Mouse (Mus musculus) liver, embryonic 15.5 days (tissue): ENCODE results near the gene Atg9a. TPM values are rescaled to one million over a fixed set of nuclear protein-coding genes. Genes with fewer than 3 reads are reported as not detected.
A peak's percentile ranks its signal among the peaks of the same experiment; 100 is the strongest.
"Not testable (repeated sequence)": the region's sequence is repeated elsewhere in the genome, so short reads cannot be mapped to it uniquely, and the experiment has no call there.

Source experiments
- ATAC-seq: fragments of 200-750 bp; cut with Nextera tagmentation; 2 replicates; pipeline ENCODE4 v1.8.0; 2017; ENCODE audit warnings: moderate number of reproducible peaks, mild to moderate bottlenecking, moderate library complexity; ENCODE audit not compliant: insufficient read depth
- H3K27ac ChIP-seq: fragments of 300-500 bp; sonication (generic); replicated peaks from 2 replicates; pipeline ENCODE4 v1.5.1; 2015; ENCODE audit warnings: mild to moderate bottlenecking, inconsistent platforms
- H3K27me3 ChIP-seq: fragments of 300-500 bp; sonication (generic); 2 replicates; pipeline ENCODE4 v1.6.1; 2015; ENCODE audit warnings: mild to moderate bottlenecking, inconsistent platforms
- H3K36me3 ChIP-seq: fragments of 300-500 bp; sonication (generic); replicated peaks from 2 replicates; pipeline ENCODE4 v1.6.1; 2015; ENCODE audit warnings: moderate library complexity, mild to moderate bottlenecking, inconsistent platforms
- H3K4me1 ChIP-seq: fragments of 300-500 bp; sonication (generic); replicated peaks from 2 replicates; pipeline ENCODE4 v1.6.1; 2015; ENCODE audit warnings: inconsistent platforms
- H3K4me2 ChIP-seq: fragments of 300-500 bp; sonication (generic); 2 replicates; pipeline ENCODE4 v1.6.1; 2015; ENCODE audit warnings: moderate library complexity, mild to moderate bottlenecking, inconsistent platforms
- H3K4me3 ChIP-seq: fragments of 300-500 bp; sonication (generic); replicated peaks from 2 replicates; pipeline ENCODE4 v1.5.1; 2015; ENCODE audit warnings: mild to moderate bottlenecking, inconsistent platforms
- H3K9ac ChIP-seq: fragments of 300-500 bp; sonication (generic); 2 replicates; pipeline ENCODE4 v1.6.1; 2015; ENCODE audit warnings: moderate library complexity, mild to moderate bottlenecking, inconsistent platforms
- H3K9me3 ChIP-seq: fragments of 300-500 bp; sonication (generic); replicated peaks from 2 replicates; pipeline ENCODE4 v1.6.1; 2016; ENCODE audit warnings: inconsistent platforms
- WGBS: fragments of 180-500 bp; shearing (Covaris S2); methylation state at CpG from one replicate; pipeline ENCODE4 v1.1.7; 2015; ENCODE audit warnings: mixed read lengths; ENCODE audit not compliant: insufficient replicate concordance; 5-methylcytosine and 5-hydroxymethylcytosine counted together
- polyA plus RNA-seq: library from polyadenylated mRNA; unstranded; fragments of >200 nt; fragmentation: Nextera tagmentation; extraction: Ambion mirVana; gene quantifications from 2 replicates; pipeline ENCODE4 v1.2.1, GENCODE M21; 2015

Atg9a gene
- 24.1 and 28.1 TPM in 2 replicates for polyA plus RNA-seq

DNA sequence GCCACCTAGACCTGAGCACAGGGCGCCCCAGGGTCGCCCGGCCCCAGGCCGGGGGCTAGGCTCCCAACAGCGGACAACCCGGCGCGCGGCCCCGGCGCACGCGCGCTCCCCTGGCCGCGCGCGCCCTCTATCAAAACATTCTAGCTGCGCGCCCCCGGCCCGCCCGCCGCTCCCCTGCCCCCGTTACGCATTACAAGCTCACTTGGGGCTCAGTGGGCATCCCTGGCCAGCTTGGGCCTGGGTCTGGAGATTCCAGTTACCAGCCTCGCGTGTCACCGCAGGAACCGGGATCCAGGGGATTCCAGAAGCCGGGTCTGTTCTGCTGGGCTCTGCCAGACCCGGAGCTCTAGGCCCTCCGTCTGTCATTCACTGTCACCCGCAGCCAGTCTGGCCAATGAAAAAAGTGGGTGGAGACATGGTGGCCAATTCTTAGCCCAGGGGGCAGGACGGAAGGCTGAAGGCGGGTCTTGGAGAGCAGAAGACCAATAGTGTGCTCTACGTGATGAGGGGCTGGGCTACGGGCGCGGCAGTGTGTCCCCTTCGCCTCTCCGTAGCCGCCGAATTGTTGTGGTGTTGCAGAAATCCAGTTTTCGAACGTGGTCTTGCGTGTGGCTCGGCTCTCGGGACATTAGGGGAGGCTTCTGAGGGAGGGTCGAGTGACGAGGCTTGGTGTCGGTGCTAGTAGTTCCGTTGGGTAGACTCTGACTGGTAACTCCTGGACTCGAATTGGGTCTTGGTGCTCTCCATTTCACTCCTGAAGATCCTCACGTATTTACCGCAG lies at the start of gene Atg9a, which contains the start of gene Ankzf1:
Gene Atg9a (minus strand): TSS at position 575 of the 781 bp plus-strand sequence.
Gene Ankzf1 (plus strand): TSS at position 530 of the 781 bp plus-strand sequence.
- Histone ChIP-seq H3K27me3 (no peaks in the 10 kb centered on the region), H3K9me3 (no peaks in the 10 kb centered on the region), H3K27ac (peak within 1 kb of the TSS; percentile 95), H3K4me3 (peak within 1 kb of the TSS; percentile 89), H3K4me1 (peaks cover 52% of the 10 kb centered on the region), H3K9ac (peak within 1 kb of the TSS; percentile 97), H3K36me3 (peaks cover 47% of the 10 kb centered on the region), H3K4me2 (peak within 1 kb of the TSS; percentile 88)
- WGBS, result under 1% methylated on average over 55 of the region's 56 CpGs
- peak; percentile 98 for ATAC-seq

GRCm38 (mm10) chr1:75239591-75239990 lies 47.6 kb upstream of the Atg9a start:
- WGBS, result 89% methylated on average over 10 of the region's 10 CpGs
- H3K27me3 ChIP-seq, result no peaks in the 10 kb centered on the region
- no peak overlapping the region for H3K4me3 ChIP-seq
- no peak for ATAC-seq
- no peak overlapping the region for H3K9ac ChIP-seq
- H3K9me3 ChIP-seq, result no peaks in the 10 kb centered on the region
- peak overlapping the region; percentile 15; the same call in 1 of the 2 replicates for H3K27ac ChIP-seq
- H3K36me3 ChIP-seq, result peaks cover 39% of the 10 kb centered on the region
- no peak overlapping the region for H3K4me2 ChIP-seq
- H3K4me1 ChIP-seq, result peaks cover 51% of the 10 kb centered on the region

- H3K9ac ChIP-seq, result peak within 1 kb of the TSS; percentile 81
- no peaks in the 10 kb centered on the region for H3K9me3 ChIP-seq
- no peaks in the 10 kb centered on the region; the same call in 1 of the 2 replicates for H3K27me3 ChIP-seq
- peaks cover 69% of the 10 kb centered on the region for H3K4me1 ChIP-seq
- peaks cover 20% of the 10 kb centered on the region; the same call in 1 of the 2 replicates for H3K36me3 ChIP-seq
- peak within 1 kb of the TSS; percentile 65 for H3K4me3 ChIP-seq
- peak; percentile 97 for ATAC-seq
- peak within 1 kb of the TSS; percentile 99 for H3K27ac ChIP-seq
- H3K4me2 ChIP-seq, result peak within 1 kb of the TSS; percentile 90
- 1% methylated on average over 64 of the region's 64 CpGs for WGBS
Observed at GRCm38 (mm10) chr1:75236117-75237050, 44.4 kb upstream of the Atg9a start, which contains the start of gene Dnajb2. Dnajb2 (plus strand) TSS chr1:75236406.

GRCm38 (mm10) chr1:75234606-75235005 lies 42.6 kb upstream of the Atg9a start:
- H3K27ac ChIP-seq, result peak overlapping the region; percentile 99
- no peaks in the 10 kb centered on the region for H3K9me3 ChIP-seq
- 0 out of 2 replicates have a peak, but pooled peaks cover 7% of the 10 kb centered on the region for H3K36me3 ChIP-seq
- H3K4me3 ChIP-seq, result no peak overlapping the region
- H3K9ac ChIP-seq, result peak overlapping the region; percentile 81; the same call in 1 of the 2 replicates
- peaks cover 84% of the 10 kb centered on the region for H3K4me1 ChIP-seq
- H3K4me2 ChIP-seq, result peak overlapping the region; percentile 90
- 0% methylated on average over 8 of the region's 8 CpGs for WGBS
- no peak for ATAC-seq
- H3K27me3 ChIP-seq, result no peaks in the 10 kb centered on the region; the same call in 1 of the 2 replicates

- not testable (repeated sequence) for H3K4me3 ChIP-seq, H3K36me3 ChIP-seq, H3K9me3 ChIP-seq, H3K27ac ChIP-seq, H3K9ac ChIP-seq, H3K4me2 ChIP-seq, ATAC-seq, H3K27me3 ChIP-seq
- H3K4me1 ChIP-seq, result peaks cover 79% of the 10 kb centered on the region
- 70% methylated on average over 4 of the region's 4 CpGs for WGBS
Observed at GRCm38 (mm10) chr1:75232489-75232888, 40.5 kb upstream of the Atg9a start.

DNA sequence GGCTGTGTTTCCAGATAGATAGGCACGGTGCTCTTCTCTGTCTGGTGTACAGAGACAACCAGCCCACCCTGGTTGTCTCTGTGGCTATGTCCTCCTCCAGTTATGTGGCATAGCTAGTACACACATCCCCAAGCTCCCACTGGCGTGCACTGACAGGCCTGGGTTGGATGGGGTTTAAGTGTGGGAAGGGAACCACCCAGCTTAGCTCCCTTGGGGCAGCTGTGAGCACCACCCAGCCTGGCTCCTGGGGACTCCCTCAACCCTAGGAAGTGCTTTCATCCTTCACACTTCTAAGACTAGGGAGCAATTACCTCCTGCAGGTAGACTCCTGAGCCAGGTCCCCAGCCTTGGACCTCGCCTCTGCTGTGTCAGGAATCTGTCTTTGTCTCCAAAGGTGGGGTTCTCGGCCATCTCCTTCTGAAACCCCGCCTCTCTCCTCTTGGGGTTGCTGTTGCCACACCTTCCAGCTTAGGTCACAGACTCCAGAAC lies 39.7 kb upstream of the Atg9a start, which contains the start of gene A630095N17Rik:
Gene A630095N17Rik (minus strand): TSS at position 439 of the 489 bp plus-strand sequence.
- no peak within 1 kb of the TSS for H3K4me3 ChIP-seq
- peak within 1 kb of the TSS; percentile 38; the same call in 1 of the 2 replicates for H3K27ac ChIP-seq
- H3K4me1 ChIP-seq, result peaks cover 77% of the 10 kb centered on the region
- H3K36me3 ChIP-seq, result no peaks in the 10 kb centered on the region
- ATAC-seq, result no peak
- H3K27me3 ChIP-seq, result no peaks in the 10 kb centered on the region; the same call in 1 of the 2 replicates
- no peak within 1 kb of the TSS for H3K9ac ChIP-seq
- H3K9me3 ChIP-seq, result no peaks in the 10 kb centered on the region
- no peak within 1 kb of the TSS for H3K4me2 ChIP-seq
- WGBS, result 64% methylated on average over 5 of the region's 5 CpGs

DNA sequence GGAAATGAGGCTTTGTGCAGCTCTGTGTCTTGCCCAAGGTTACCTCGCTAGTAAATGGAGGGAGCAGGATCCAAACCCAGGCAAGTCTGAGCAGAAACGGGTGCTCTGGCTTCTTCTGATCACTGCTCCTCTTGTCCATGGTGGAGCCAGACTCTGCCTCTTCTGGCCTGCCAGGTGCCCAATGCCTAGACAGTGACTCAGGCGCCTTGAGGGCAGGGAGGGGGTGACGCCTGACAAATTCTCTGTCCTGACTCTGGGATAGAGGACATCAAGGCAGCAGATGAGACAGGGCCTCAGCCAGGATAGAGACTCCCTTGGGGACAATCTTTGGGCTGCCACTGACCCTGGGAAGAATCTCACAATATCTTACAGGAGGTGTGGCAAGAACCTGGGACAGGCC lies 39.2 kb upstream of the Atg9a start:
- no peaks in the 10 kb centered on the region; the same call in 1 of the 2 replicates for H3K27me3 ChIP-seq
- WGBS, result 63% methylated on average over 4 of the region's 4 CpGs
- H3K36me3 ChIP-seq, result no peaks in the 10 kb centered on the region
- H3K27ac ChIP-seq, result 0 out of 2 replicates have a peak overlapping the region, but pooled peaks have one; percentile 38
- no peak for ATAC-seq
- H3K4me2 ChIP-seq, result no peak overlapping the region
- peaks cover 77% of the 10 kb centered on the region for H3K4me1 ChIP-seq
- H3K9ac ChIP-seq, result no peak overlapping the region
- no peaks in the 10 kb centered on the region for H3K9me3 ChIP-seq
- no peak overlapping the region for H3K4me3 ChIP-seq

DNA sequence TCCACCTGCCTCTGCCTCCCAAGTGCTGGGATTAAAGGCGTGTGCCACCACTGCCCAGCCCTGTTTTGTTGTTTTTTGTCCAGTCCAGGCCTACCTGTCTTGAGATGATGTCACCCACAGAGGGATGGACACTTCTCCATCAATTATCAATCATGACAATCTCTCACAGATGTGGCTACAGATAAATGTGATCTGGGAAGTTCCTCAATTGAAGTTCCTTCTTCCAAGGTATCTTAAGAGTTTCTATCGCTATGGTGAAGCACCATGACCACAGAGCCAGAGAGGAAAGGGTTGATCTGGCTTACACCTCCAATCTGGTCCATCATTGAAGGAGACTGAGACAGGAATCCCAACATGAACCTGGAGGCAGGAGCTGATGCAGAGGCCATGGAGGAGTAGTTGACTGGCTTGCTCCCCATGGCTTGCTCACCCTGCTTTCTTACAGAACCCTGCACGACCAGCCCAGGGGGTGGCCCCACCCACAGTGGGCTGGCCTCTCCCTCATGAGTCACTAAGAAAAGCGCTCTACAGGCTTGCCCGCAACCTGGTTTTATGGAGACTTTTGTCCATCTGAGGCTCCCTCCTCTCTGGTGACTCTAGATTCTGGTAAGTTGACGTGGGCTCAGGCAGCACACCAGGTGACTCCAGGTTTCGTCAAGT lies 38.5 kb upstream of the Atg9a start:
- Histone ChIP-seq H3K27ac (0 out of 2 replicates have a peak overlapping the region, but pooled peaks have one; percentile 0), H3K27me3 (no peaks in the 10 kb centered on the region; the same call in 1 of the 2 replicates), H3K36me3 (no peaks in the 10 kb centered on the region), H3K9me3 (no peaks in the 10 kb centered on the region), H3K4me3 (no peak overlapping the region), H3K9ac (no peak overlapping the region), H3K4me1 (peaks cover 76% of the 10 kb centered on the region), H3K4me2 (no peak overlapping the region)
- WGBS, result 39% methylated on average over 7 of the region's 7 CpGs
- no peak for ATAC-seq

- H3K9me3 ChIP-seq, result no peaks in the 10 kb centered on the region
- no peak overlapping the region for H3K4me3 ChIP-seq
- H3K4me2 ChIP-seq, result peak overlapping the region; percentile 32
- H3K27me3 ChIP-seq, result no peaks in the 10 kb centered on the region; the same call in 1 of the 2 replicates
- H3K27ac ChIP-seq, result peak overlapping the region; percentile 75
- peak; percentile 85 for ATAC-seq
- peaks cover 67% of the 10 kb centered on the region for H3K4me1 ChIP-seq
- 39% methylated on average over 4 of the region's 4 CpGs for WGBS
- no peaks in the 10 kb centered on the region for H3K36me3 ChIP-seq
- no peak overlapping the region for H3K9ac ChIP-seq
Observed at GRCm38 (mm10) chr1:75229158-75229557, 37.2 kb upstream of the Atg9a start.

DNA sequence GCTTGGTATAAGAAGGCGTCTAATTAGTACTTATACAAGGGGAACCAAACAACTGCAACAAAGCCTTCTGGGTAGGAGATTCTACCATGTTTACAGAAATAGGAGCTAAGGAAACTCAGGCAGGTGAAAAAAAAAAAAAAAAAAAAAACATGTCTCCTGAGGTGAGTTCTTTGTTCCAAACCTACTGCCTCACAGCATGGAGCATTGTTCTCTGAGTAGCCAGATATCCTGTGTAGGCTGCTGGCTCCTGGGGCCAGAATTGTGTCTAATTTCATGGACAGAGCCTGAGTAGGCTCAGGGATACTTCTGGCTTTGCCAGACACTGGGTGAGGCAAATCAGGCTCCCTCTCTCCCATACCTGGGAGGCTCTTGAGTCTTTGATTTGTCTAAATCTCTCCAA lies 35.7 kb upstream of the Atg9a start:
- H3K4me1 ChIP-seq, result peaks cover 65% of the 10 kb centered on the region
- no peak for ATAC-seq

More for the DNA sequence above, 35.7 kb upstream of the Atg9a start:
- Histone ChIP-seq H3K36me3 (no peaks in the 10 kb centered on the region), H3K27me3 (no peaks in the 10 kb centered on the region), H3K4me3 (no peak overlapping the region), H3K4me2 (no peak overlapping the region), H3K27ac (no peak overlapping the region), H3K9me3 (no peaks in the 10 kb centered on the region), H3K9ac (no peak overlapping the region)
- 73% methylated on average over 1 of the region's 1 CpGs for WGBS
